Mouse (Mus musculus) heart, postnatal 36 days (tissue): ENCODE measurements around the gene Ankrd55. TPM values are rescaled to one million over a fixed set of nuclear protein-coding genes. Genes with fewer than 3 reads are reported as not detected.
"Not testable (repeated sequence)": the region's sequence is repeated elsewhere in the genome, so short reads cannot be mapped to it uniquely, and the experiment has no call there.

Experiments used
- DNase-seq, 2 experiments: peaks; one replicate each; pipeline ENCODE4 v3.0.0; 2021 to 2022
- intact Hi-C: fragments of 180-260 bp; cut with DNase I; formaldehyde crosslinking; loops from one replicate; pipeline ENCODE4 v1.15.1; 2025
- total RNA-seq, 2 experiments: library from RNA; stranded (reverse); gene quantifications; 2 replicates each; pipeline ENCODE4 v1.2.3; 2021

The Ankrd55 gene
- total RNA-seq, 2 experiments from 2014 or later = 0.92 to 1.00 TPM

DNA sequence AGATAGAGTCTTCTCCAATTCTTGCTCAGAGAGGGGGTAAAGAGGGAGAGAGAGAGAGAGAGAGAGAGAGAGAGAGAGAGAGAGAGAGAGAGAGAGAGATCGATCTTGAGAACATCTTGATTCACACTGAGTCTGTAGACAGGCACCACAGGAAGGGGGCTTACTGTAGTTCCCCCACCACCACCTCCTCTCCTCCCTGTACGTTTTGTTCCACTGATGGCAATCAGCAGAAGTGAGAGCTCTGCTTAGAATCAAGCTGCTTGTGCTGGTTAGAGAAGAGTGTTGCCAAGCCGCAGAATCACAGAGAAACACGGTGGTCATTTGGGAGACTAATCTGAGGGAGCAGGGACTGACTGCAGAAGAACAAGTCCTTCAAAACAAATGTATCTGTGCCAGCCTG is 1.7 kb downstream of the Ankrd55 start:
- intact Hi-C loops = no loop called here
- DNase-seq = no peak

DNA sequence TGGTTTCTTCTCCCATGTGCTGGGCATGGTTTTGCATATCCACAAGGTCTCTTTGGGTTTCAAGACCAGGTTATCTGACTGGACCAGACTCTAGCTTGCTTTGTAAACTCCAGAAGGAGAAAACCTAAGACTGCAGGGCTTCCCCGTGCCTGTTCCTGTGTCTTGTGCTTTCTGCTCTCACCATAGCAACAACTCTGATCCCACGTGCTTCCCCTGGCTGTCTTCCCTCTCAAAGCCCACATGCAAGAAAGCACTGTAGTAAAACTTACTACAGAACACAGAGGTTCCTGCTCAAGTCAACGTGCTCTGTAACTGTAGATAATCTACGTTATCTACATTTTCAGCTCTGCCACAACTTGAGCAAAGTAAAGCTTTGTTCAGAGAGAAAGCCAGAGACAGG is 4.2 kb downstream of the Ankrd55 start:
- intact Hi-C loops = no loop called here
- no peak for DNase-seq

DNA sequence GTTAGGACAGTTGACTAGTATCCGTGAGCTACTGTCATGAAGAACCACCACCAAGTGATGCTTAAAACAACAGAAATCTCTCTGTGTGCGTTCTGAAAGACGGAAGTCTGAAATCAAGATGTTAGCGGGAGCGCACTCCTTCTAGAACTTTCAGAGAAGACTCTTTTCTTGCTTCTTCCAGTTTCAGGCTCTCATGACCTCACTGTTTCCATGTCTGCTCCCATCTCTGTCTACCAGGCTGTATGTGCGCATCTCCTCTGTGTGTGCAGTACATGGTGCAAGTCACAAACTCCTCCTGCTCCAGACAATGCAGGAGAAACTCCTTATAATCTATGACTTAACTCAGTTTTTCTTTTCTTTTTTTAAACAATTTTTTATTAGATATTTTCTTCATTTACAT is 4.8 kb downstream of the Ankrd55 start:
- intact Hi-C loops = no loop called here
- DNase-seq = no peak

DNA sequence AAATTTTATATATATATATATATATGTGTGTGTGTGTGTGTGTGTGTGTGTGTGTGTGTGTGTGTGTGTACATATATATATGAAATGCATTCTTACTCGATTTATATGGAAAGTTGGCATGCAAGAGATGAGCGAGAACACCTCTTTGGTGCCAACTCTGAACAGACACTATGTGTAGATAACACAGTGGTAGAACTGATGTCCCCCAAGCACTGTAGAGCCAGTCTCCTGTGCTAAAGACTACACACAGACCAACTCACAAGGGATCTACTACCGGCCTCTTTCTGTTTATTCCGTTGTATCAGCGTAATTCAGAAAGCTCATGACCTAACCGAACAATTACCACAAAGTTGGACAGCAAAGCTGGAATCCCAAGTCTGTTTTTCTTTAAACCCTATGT is 6.2 kb downstream of the Ankrd55 start:
- intact Hi-C loops = no loop called here
- DNase-seq = no peak

DNA sequence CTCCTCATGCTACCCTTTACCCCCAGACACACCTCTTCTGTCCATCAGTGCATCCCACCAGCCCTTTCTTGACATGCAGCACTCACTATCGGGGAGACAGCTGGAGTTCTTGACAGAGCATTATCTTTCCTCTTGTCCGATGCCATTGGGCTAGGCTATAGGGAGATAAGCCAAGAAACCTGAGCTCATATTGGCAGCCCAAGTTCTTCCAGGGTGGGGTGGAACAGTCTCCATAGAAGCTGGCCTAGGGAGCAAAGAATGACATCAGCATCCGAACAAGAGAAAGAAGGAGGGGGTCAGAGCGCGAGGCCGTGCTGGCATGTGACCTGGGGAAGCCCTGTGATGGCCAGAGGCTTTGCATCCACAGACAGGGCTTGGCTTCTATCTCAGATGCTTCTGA is 9.5 kb downstream of the Ankrd55 start:
- DNase-seq = no peak
- intact Hi-C loops = no loop called here

DNA sequence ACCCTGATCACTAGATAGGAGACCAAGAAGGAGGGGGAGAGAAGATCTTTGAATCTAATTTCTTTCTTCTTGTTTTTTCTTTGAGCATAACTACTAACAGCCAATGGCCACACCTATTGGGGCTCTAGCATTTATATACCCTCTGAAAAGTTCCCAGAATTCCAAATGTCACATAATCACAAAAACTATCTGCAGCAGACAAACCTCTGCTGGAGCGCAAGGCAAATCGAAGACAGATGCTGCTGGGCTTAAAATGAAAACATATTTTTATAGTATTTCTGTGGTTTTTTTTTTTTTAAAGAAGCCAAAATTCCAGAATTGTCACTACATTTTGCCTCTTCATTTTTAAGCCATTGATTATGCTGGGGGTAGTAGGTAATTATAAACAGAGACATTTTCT is 15.2 kb downstream of the Ankrd55 start:
- DNase-seq = no peak
- intact Hi-C loops = no loop called here

DNA sequence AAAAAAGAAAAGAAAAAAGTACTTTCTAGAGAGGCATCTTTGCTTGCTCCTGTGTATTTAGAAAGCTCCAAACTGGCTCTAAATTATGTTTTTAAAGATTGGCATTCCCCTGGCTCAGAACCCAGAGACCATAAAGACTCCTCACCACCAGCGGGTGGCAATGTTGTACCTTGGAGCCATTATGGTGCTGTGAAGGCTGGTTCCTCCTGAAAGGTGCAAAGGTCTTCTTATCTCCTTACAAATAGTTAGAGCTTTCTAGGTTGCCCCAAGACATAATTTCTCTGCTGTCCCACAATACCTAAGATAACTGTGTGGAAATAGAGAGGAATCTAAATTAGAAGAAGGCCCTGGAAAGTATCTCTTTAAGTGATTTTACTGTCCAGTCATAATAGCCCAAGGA is 20.4 kb downstream of the Ankrd55 start:
- intact Hi-C loops = loop anchor here (1.0 kb wide), 2 partner anchors 201 to 222 kb away; no protein-coding TSS in a partner anchor
- peak; percentile 67 to 73 for DNase-seq

DNA sequence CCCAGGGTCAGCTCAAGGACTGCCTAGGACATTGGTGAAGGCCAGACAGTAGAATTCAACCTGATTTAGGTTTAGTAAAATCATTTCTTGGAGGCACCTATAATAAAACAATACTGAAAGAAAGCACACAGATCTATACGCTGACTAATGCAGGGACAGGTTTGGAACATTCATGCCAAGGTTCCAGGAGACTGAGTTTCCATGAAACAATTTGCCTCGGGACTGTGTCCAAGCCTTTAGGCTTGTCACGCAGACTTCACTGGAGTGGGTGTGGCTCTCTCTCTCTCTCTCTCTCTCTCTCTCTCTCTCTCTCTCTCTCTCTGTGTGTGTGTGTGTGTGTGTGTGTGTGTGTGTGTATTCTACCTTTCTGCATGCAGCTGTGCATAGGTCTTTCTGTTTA is 23.4 kb downstream of the Ankrd55 start:
- intact Hi-C loops = loop anchor here (5.0 kb wide), 1 partner anchor 96 kb away; no protein-coding TSS in a partner anchor
- not testable (repeated sequence) for DNase-seq

DNA sequence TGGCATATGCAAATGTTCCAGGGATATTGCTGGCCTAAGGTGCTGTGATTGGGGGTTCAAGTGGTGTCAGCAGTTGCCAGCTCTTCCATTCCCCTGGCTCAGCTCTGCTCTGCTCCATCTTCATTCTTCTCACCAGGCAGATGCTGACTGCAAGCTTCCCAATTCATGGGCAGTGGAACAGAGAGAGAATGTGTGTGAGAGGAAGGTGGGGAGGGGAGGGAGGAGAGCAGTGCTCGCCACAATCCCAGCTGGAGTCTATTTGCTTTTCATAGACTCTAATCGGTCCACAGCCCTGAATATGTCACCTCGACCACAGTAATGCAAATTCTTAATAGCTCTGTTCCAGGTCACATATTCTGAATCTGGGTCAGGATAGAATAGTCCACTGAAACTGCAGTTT is 27.2 kb downstream of the Ankrd55 start:
- intact Hi-C loops = no loop called here
- no peak for DNase-seq

DNA sequence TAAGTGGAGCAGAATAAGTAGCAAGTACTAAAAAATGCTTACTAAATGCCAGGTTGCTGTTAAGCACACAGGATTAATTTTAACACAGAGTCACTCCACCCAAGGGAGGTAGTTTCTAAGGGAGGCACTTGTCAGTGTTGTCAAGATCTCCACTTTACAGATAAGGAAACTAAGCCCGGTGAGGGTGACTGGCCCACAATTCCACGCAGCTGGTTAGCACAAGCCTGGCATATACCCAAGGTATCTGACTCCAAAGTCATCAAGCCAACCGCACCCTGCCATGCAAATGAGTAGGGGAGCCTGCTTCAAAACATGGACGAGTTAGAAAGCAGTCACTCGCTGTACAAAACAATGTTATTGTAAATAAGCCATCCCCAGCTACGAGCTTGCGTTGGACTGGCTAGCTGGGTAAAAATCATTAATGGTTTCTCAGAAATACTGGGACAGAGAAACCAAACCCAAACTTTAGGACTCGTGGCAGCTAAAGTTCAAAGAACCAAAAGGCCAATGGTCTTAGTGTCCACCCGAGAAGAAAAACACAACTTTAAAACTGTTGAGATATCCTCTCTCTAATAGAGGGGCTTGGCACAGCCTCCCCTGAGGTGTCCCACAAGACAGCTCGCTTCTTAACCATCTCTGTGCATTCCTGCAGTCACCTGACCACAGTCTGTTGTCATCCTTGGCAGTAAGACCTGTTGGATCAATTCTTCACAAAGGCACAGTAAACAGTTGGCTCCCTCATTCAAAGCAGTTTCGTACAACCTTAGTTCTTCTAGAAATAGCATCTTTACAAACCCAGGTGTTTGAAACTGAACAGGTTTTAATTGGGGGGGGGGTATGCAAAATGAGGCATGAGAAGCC is 28.6 kb downstream of the Ankrd55 start:
- intact Hi-C loops = no loop called here
- no peak for DNase-seq

DNA sequence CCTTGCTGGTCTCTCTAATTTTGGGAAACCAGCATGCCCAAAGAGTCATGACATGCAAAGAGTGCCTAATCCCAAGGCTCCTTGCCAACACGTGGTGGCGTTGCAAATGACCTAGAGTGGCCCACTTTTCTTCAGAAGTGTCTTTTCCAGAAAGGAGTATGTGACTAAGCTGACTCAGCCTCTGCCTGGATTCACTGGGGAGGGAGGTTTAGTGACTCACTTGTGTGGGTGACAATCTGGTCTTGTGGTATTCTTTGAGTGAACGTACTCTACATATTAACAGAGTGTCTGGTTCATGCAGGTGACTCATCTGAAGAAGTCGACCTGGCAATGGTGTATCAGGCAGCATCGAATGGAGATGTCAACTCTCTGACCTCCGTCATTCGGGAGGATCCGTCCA is 29.9 kb downstream of the Ankrd55 start:
- DNase-seq = no peak
- intact Hi-C loops = no loop called here

DNA sequence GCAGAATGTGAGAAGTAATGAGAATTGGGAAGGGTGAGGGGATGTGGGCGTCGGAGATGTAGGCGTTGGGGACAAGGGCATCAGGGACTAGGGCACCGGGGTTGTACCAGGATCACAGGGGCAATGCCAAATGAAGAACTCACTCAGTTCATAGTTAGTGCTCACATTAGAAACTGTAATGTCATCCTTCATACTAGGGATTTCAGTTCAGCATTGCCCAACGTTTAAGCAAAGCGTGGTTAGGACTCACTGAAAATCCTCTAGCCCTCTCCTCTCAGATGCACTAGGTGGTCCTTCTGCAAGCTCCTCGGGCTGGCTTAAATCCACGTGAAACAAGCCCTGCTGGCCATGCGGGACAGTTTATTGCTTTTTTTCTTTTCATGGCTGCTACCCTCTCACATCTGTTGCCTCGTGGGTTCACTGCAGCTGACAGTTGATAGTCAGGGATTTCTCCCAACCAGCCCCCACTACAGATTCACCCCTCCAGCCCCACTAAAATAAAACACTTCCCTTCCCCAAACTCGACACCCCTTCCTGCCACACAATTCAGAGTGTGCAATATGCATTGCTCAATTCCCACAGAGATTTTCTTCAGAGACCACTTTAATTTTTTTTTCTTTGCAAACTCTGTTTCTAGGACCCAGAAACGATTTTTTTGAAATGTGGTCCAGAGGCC is 35.5 kb downstream of the Ankrd55 start:
- DNase-seq = no peak
- intact Hi-C loops = no loop called here

DNA sequence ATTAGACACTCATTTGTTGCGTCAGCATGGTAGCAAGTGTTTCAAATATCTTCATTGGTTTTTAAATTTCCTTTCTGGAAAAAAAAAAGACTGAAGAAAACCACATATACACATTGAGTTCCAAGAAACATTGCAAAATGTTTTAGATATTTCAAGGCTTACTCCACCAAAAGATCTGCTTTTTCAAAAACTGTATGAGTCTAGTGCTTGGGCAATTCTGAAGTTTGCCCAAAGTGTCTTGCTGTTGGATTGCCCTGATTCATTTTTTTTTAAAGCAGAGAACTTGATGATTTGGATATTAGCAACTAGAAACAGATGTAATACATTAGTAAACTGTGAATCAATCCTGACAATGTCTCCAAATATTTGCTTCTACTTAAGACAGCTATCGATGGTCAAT is 36.9 kb downstream of the Ankrd55 start:
- intact Hi-C loops = no loop called here
- DNase-seq = no peak

DNA sequence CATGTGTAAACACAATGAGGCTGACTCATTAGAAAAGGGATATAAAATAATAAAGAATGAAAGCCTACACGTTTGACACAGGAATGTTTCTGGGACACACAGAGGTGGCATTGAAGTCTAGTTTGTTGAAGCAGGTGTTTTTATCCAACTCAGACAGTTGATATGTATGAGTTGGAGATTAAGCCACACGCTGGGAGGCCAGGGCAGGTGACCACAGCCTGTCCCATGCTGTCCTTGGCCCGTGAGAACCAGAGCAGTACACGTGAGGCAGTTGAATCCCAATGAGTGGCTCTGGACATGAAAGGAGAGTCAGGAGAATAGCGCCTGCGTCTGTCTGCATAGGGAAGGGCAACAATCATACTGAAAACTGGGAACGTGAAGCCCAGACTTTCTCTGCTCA is 38.2 kb downstream of the Ankrd55 start:
- intact Hi-C loops = no loop called here
- no peak for DNase-seq

DNA sequence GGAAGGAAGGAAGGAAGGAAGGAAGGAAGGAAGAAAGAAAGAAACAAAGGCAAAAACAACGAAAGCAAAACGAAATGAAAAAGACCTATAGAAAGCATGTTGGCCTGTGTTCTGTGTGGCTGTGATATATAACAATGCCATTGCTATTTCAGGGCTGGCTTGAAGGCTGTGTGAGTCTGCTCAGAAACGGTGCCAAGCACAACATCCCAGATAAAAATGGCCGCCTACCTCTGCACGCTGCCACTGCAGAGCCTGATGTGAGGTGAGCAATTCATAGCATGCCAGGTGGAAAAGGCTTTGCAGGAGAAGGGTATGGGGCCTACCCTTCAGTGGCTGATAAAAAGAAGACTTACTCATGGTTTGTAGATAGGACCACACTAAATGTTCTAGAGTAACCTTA is 38.7 kb downstream of the Ankrd55 start:
- intact Hi-C loops = no loop called here
- no peak for DNase-seq

DNA sequence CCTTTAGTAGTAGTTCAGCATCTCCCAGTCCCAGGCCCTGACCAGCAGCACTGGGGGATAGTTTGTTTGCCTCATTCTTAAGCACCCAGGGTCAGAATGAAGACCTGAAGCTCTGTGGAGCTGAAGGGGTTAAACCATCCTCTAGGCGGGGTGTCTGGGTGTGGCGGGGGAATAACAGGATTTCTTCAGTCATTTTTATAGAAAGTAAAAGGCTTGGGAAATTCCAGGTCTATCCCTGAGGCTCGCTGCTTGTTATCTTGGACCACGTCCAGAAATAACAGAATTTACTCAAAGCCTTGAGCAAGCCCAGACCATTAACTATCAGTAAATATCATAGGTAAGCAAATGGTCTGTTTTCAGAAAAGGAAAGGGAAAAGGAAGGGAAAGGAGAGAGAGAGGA is 39.3 kb downstream of the Ankrd55 start:
- intact Hi-C loops = no loop called here
- DNase-seq = no peak

DNA sequence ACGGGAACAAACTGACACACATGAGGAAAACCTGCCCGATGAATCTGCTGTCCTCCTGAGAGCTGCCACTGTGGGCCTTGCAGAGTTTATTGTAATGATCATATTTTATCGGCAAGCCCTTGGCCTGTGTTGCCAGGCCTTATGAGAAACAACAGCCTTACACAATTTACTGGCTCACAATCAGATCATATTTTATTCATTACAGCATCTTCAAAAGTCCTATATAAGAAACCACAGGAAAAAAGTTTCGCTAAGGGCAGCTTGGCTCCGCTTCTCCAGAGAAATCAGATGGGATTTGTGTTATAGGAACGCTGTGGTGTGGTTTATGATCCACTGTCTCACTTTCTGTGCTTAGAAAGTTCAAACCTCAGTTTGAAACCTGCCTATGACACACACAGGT is 42.0 kb downstream of the Ankrd55 start:
- no peak for DNase-seq
- intact Hi-C loops = no loop called here

DNA sequence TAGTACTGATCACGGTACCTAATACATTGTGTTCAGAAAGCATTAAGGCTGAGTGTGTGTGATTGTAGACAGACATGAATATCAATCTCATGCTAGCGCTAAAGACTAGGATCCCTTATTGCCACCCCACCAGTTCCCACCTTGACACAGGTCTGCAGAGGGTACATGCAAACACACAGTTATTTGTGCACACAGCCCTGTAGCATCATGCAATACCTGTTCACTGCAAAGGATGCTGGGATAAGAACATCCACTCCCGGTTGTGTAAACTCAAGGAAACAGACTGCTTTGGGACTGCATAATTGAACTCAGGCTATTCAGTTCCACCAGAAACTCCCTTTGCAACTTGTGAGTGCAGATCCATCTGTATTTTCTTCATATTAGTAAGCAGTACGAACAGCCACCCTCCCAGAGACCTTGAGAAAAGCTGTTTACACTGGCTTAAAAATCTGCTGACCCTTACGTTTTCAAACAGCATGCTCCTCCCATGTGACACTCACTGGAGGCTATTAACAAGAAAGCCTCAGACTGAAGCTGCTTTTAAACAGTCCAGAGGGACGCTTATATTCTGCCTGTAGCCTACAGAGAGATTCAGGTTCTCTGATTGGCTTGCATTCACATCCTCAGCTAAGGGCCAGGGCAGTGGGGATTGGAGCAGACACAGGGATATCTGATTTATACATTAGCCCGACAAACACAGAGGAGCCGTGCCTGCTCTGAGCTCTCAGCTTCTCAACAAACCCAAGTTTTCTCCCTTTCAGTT is 42.8 kb downstream of the Ankrd55 start:
- intact Hi-C loops = no loop called here
- DNase-seq = no peak

DNA sequence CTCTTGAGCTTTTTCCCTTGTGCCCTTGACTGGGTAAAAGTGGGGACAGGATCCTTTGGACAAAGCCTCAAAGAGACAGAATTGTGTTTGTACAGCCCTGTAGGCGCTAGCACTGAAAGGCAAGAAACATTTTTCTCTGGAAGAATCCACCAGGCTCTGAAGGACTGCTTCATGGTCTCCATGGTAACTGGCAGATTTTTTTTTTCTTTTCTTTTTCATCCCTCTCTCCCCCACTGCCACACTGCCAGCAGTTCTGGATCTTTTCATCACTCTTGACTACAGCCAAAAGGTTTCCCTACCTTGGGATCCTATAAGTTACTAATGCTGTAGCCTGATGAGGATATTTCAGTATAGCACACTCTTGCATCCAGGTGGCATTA is 43.4 kb downstream of the Ankrd55 start:
- DNase-seq = no peak
- intact Hi-C loops = no loop called here

DNA sequence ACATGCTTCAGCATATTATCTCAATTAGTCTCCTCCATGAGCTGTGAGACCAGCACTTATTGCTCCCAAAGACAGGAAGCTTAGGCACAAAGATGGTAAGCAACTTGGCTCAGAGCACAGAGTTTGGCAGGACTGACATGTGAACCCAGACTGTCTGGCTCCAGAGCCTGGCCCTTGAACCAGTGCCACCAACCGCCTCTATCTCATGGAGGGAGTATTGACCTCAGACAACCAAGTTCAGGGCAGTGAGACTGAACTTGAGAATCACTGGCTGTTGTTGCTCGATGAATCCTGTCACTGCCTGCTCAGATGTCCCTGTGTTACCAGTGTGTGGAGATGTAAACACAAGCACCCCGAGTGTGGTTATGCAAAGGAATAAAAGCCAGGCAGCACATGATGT is 47.3 kb downstream of the Ankrd55 start:
- intact Hi-C loops = no loop called here
- peak; percentile 56 to 63 for DNase-seq

DNA sequence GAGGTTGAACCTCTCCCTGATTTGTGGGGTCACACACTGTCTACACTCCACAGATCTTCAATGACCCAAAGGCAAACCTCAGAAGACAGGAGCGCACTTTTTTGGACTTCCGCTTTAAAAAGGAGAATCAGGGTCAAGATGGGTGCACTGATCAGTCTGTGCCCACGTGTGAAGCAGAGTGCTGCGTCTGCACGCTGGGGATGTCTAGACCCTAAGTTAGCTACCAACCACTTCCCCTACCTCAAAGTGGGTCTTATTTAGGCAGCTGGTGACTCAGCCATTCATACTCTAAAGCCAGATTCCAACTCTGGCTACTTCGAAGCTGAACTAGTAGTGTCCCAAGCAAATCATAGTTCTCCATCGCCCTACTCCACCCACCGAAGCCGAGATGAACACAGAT is 48.9 kb downstream of the Ankrd55 start:
- DNase-seq = no peak
- intact Hi-C loops = no loop called here

DNA sequence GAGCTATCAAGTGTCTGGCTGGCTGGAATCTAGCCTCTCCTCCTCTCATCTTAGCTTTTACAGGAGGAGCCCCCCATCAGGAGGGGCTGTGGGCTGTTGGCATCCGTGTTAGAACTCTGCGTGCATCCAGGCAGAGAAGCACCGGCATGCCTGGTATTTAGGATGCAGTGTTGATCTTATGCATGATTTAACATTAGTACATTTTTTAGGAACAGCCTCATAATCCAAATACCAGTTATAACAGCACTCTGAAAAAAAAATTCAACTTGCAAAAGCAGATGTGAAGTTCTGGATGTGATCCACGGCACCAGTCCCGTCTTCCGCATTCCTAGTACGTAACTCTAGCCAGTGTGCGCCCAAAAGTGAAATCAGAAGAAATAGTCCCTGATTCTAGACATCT is 52.0 kb downstream of the Ankrd55 start:
- DNase-seq = no peak
- intact Hi-C loops = no loop called here
